ENCODE assay signal across 16 mouse cellular contexts in genomic region chr17:17839276-17839675, GRCm38 (mm10). TPM values are rescaled to one million over a fixed set of nuclear protein-coding genes. Genes with fewer than 3 reads are reported as not detected.
DNase-seq lines count a peak whose midpoint lies in the region; ATAC-seq and TF ChIP-seq lines count a peak whose summit lies in the region.
"Had no signal": no experiment of that assay in that cellular context is flagged by ENCODE, and none has a peak within 500 bp of the region (broad histone marks: within the 10 kb centered on the region; RNA-seq: fewer than 3 reads in every experiment).

No protein-coding gene starts in this region.

- TF ChIP-seq CTCF in E14TG2a.4 (conservative IDR thresholded peaks at IDR 0.05; ENCODE audit: low read length): no peak

- no peak overlapping the region for H3K4me3 ChIP-seq in hindbrain, embryonic 16.5 days (ENCODE audit: low read length)
- H3K4me3 ChIP-seq in hindbrain, embryonic 11.5 days (ENCODE audit: low read depth, low read length): no peak overlapping the region
- peak overlapping the region; percentile 80 for H3K4me3 ChIP-seq in E14TG2a.4 (replicated peaks; ENCODE audit: low read length)
- H3K4me3 ChIP-seq in liver, embryonic 15.5 days (replicated peaks): no peak overlapping the region

- H3K9me3 ChIP-seq in hindbrain, embryonic 16.5 days (ENCODE audit: control insufficient read depth, low read length): no peaks in the 10 kb centered on the region
- no peaks in the 10 kb centered on the region for H3K9me3 ChIP-seq in hindbrain, embryonic 11.5 days (ENCODE audit: control insufficient read depth, low read length)
- no peaks in the 10 kb centered on the region for H3K9me3 ChIP-seq in E14TG2a.4 (ENCODE audit: low read length)
- H3K9me3 ChIP-seq in liver, embryonic 15.5 days (replicated peaks): no peaks in the 10 kb centered on the region
- H3K9me3 ChIP-seq: forebrain, embryonic 13.5 days; heart, embryonic 10.5 days; limb, embryonic 15.5 days had no signal

- no peak overlapping the region for H3K9ac ChIP-seq in hindbrain, embryonic 16.5 days (ENCODE audit: low read depth, low read length)
- H3K9ac ChIP-seq in hindbrain, embryonic 11.5 days (ENCODE audit: low read depth, low read length): no peak overlapping the region
- H3K9ac ChIP-seq in liver, embryonic 15.5 days: no peak overlapping the region

- 100% methylated on average over 2 of the region's 2 CpGs for WGBS in hindbrain, embryonic 16.5 days
- WGBS in hindbrain, embryonic 11.5 days: 88% methylated on average over 2 of the region's 2 CpGs
- WGBS in liver, embryonic 15.5 days (ENCODE audit: insufficient replicate concordance): 82% methylated on average over 2 of the region's 2 CpGs

- H3K4me1 ChIP-seq in hindbrain, embryonic 16.5 days (ENCODE audit: control insufficient read depth, insufficient read depth, low read depth, low read length): peaks cover 23% of the 10 kb centered on the region
- H3K4me1 ChIP-seq in hindbrain, embryonic 11.5 days (replicated peaks; ENCODE audit: control insufficient read depth, insufficient read depth, low read length): peaks cover 10% of the 10 kb centered on the region
- H3K4me1 ChIP-seq in E14TG2a.4 (replicated peaks; ENCODE audit: low read depth, low read length): peaks cover 61% of the 10 kb centered on the region
- H3K4me1 ChIP-seq in liver, embryonic 15.5 days (replicated peaks): peaks cover 24% of the 10 kb centered on the region

- ATAC-seq in hindbrain, embryonic 16.5 days: no peak
- no peak for ATAC-seq in hindbrain, embryonic 11.5 days (ENCODE audit: low FRiP score)
- ATAC-seq in liver, embryonic 15.5 days (ENCODE audit: insufficient read depth): no peak

- peak overlapping the region; percentile 83 for H3K4me2 ChIP-seq in hindbrain, embryonic 16.5 days (ENCODE audit: low read length)
- H3K4me2 ChIP-seq in hindbrain, embryonic 11.5 days (replicated peaks; ENCODE audit: low read depth, low read length): no peak overlapping the region
- H3K4me2 ChIP-seq in liver, embryonic 15.5 days: peak overlapping the region; percentile 76; the same call in 1 of the 2 replicates

- H3K36me3 ChIP-seq in hindbrain, embryonic 16.5 days (ENCODE audit: control insufficient read depth, insufficient read depth, low read length): 0 out of 2 replicates have a peak, but pooled peaks cover 2% of the 10 kb centered on the region
- H3K36me3 ChIP-seq in hindbrain, embryonic 11.5 days (ENCODE audit: control insufficient read depth, insufficient read depth, low read length): no peaks in the 10 kb centered on the region
- peaks cover 51% of the 10 kb centered on the region for H3K36me3 ChIP-seq in E14TG2a.4 (ENCODE audit: insufficient read depth, low read length)
- 0 out of 2 replicates have a peak, but pooled peaks cover 5% of the 10 kb centered on the region for H3K36me3 ChIP-seq in liver, embryonic 15.5 days (replicated peaks)

- DNase-seq in hindbrain, embryonic 11.5 days (ENCODE audit: low spot score): no peak
- peak; percentile 41 for DNase-seq in 3T3-L1 (ENCODE audit: low read depth, low spot score)
- DNase-seq in testis, postnatal 14 days (ENCODE audit: low spot score): no peak
- no peak for DNase-seq in cerebellum, adult 11 months
- no peak for DNase-seq in left cerebral cortex, adult 9 months (ENCODE audit: low spot score in 2 of 2)
- DNase-seq: adrenal gland, adult 2 months; lung, postnatal 36 days; thymus, postnatal 4 days had no signal

- H3K27me3 ChIP-seq in hindbrain, embryonic 16.5 days (replicated peaks; ENCODE audit: control insufficient read depth, insufficient read depth, low read length): no peaks in the 10 kb centered on the region
- H3K27me3 ChIP-seq in hindbrain, embryonic 11.5 days (ENCODE audit: control insufficient read depth, insufficient read depth, low read length): no peaks in the 10 kb centered on the region
- H3K27me3 ChIP-seq in E14TG2a.4 (ENCODE audit: insufficient read depth, low read length): peaks cover 7% of the 10 kb centered on the region
- no peaks in the 10 kb centered on the region for H3K27me3 ChIP-seq in liver, embryonic 15.5 days
- H3K27me3 ChIP-seq: forebrain, embryonic 13.5 days; limb, embryonic 15.5 days had no signal

- H3K27ac ChIP-seq in hindbrain, embryonic 16.5 days (ENCODE audit: low read depth, low read length): no peak overlapping the region
- no peak overlapping the region for H3K27ac ChIP-seq in hindbrain, embryonic 11.5 days (ENCODE audit: low read depth, low read length)
- no peak overlapping the region for H3K27ac ChIP-seq in liver, embryonic 15.5 days (replicated peaks)

RNA-seq across cellular contexts. Expression of gene Spaca6, which starts 12.3 kb away (rescaled TPM):
- polyA plus RNA-seq in hindbrain, embryonic 16.5 days (2015; fragmentation: Nextera tagmentation; extraction: Ambion mirVana): 24.4 and 24.6 TPM in 2 replicates
- polyA plus RNA-seq in hindbrain, embryonic 11.5 days (2014; fragmentation: Nextera tagmentation; extraction: Ambion mirVana): 21.8 and 35.4 TPM in 2 replicates
- 4.1 TPM in 2 replicates for polyA plus RNA-seq in liver, embryonic 15.5 days (2015; fragmentation: Nextera tagmentation; extraction: Ambion mirVana)

RNA-seq across cellular contexts. Expression of gene Has1, which starts 15.7 kb away (rescaled TPM):
- polyA plus RNA-seq in hindbrain, embryonic 16.5 days (2015; fragmentation: Nextera tagmentation; extraction: Ambion mirVana): 1.7 TPM in 2 replicates
- 1.2 and 2.6 TPM in 2 replicates for polyA plus RNA-seq in hindbrain, embryonic 11.5 days (2014; fragmentation: Nextera tagmentation; extraction: Ambion mirVana)
- 0.03 and 0.05 TPM in 2 replicates for polyA plus RNA-seq in liver, embryonic 15.5 days (2015; fragmentation: Nextera tagmentation; extraction: Ambion mirVana)

RNA-seq across cellular contexts. Expression of gene Fpr1, which starts 44.5 kb away (rescaled TPM):
- polyA plus RNA-seq in hindbrain, embryonic 16.5 days (2015; fragmentation: Nextera tagmentation; extraction: Ambion mirVana): 0.15 and 0.30 TPM in 2 replicates
- polyA plus RNA-seq in hindbrain, embryonic 11.5 days (2014; fragmentation: Nextera tagmentation; extraction: Ambion mirVana): 0.17 and 0.25 TPM in 2 replicates
- 6.3 and 7.9 TPM in 2 replicates for polyA plus RNA-seq in liver, embryonic 15.5 days (2015; fragmentation: Nextera tagmentation; extraction: Ambion mirVana)
- polyA plus RNA-seq: adrenal gland, adult 2 months; forebrain, embryonic 13.5 days had no signal

RNA-seq across cellular contexts. Expression of gene Fpr2, which starts 48.3 kb away (rescaled TPM):
- polyA plus RNA-seq in hindbrain, embryonic 16.5 days (2015; fragmentation: Nextera tagmentation; extraction: Ambion mirVana): 0.31 and 0.41 TPM in 2 replicates
- polyA plus RNA-seq in hindbrain, embryonic 11.5 days (2014; fragmentation: Nextera tagmentation; extraction: Ambion mirVana): not detected in 2 replicates
- 3.4 and 3.5 TPM in 2 replicates for polyA plus RNA-seq in liver, embryonic 15.5 days (2015; fragmentation: Nextera tagmentation; extraction: Ambion mirVana)
- polyA plus RNA-seq: adrenal gland, adult 2 months; forebrain, embryonic 13.5 days; heart, embryonic 10.5 days had no signal

RNA-seq across cellular contexts. Expression of gene Fpr3, which starts 48.4 kb away (rescaled TPM):
- not detected in 2 replicates for polyA plus RNA-seq in hindbrain, embryonic 16.5 days (2015; fragmentation: Nextera tagmentation; extraction: Ambion mirVana)
- not detected in 2 replicates for polyA plus RNA-seq in hindbrain, embryonic 11.5 days (2014; fragmentation: Nextera tagmentation; extraction: Ambion mirVana)
- not detected in 2 replicates for polyA plus RNA-seq in liver, embryonic 15.5 days (2015; fragmentation: Nextera tagmentation; extraction: Ambion mirVana)
- polyA plus RNA-seq: adrenal gland, adult 2 months; embryonic facial prominence, embryonic 14.5 days; forebrain, embryonic 13.5 days; heart, embryonic 10.5 days; kidney, postnatal 0 days; limb, embryonic 15.5 days had no signal
